Mouse (Mus musculus): ENCODE data around the gene Acbd6.

The Acbd6 gene

GRCm38 (mm10) chr1:155558012-155558842, at the start of gene Acbd6:
TSS of gene Acbd6 (plus strand) at chr1:155558120.
- DNase-seq (ENCODE audit: low spot score in 2 of 2), result peak; percentile 52 to 74

- no peak for DNase-seq (ENCODE audit: low spot score in 2 of 2)
Measured at GRCm38 (mm10) chr1:155510263-155510662, 47.7 kb upstream of the Acbd6 start.

- no peak for DNase-seq (ENCODE audit: low spot score in 2 of 2)
Measured at GRCm38 (mm10) chr1:155515866-155516265, 42.1 kb upstream of the Acbd6 start.

- DNase-seq (ENCODE audit: low spot score in 2 of 2), result peak; percentile 72 to 73
Measured at GRCm38 (mm10) chr1:155516594-155516993, 41.3 kb upstream of the Acbd6 start.

- no peak for DNase-seq (ENCODE audit: low spot score in 2 of 2)
Measured at GRCm38 (mm10) chr1:155517060-155517459, 40.9 kb upstream of the Acbd6 start.

GRCm38 (mm10) chr1:155520285-155520684, 37.6 kb upstream of the Acbd6 start:
- no peak for DNase-seq (ENCODE audit: low spot score in 2 of 2)

GRCm38 (mm10) chr1:155522493-155522892, 35.4 kb upstream of the Acbd6 start:
- no peak for DNase-seq (ENCODE audit: low spot score in 2 of 2)

- no peak for DNase-seq (ENCODE audit: low spot score in 2 of 2)
Measured at GRCm38 (mm10) chr1:155526176-155526575, 31.7 kb upstream of the Acbd6 start.

DNA sequence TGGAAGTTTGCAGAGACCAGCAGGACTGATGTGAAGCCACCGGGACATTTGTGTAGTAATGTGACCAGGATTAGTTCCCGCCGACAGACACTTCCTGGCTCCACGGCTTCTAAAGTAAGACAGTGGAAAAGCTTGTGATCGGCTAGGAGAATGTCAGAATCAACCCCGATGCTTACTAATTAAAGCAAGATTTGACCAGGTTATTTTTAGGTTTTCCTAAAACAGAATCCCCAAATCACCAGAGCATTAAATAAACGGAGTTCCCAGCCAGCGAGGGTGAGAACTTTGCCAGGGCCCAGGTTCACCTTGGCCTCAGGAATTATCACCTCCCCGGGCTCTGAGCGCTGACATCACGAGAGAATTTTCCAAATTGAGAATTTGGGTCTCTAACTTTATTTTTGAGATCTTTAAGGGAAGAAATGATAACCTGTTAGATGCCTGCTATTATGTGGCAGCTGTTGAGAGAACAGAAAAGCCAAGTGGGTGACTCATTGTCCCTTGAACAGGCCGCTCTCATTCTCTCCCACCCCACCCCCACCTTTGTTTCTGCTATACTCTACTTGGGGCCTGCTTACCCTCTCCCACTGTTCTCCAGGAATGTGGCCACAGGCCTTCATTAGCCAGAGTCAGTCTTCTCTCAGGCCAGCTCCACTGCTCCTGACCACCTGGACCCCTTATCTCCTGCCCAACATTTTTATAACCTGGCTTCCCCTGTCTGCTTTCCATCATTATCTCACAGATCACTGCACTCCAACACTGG, 30.7 kb upstream of the Acbd6 start:
- no peak for DNase-seq (ENCODE audit: low spot score in 2 of 2)

DNA sequence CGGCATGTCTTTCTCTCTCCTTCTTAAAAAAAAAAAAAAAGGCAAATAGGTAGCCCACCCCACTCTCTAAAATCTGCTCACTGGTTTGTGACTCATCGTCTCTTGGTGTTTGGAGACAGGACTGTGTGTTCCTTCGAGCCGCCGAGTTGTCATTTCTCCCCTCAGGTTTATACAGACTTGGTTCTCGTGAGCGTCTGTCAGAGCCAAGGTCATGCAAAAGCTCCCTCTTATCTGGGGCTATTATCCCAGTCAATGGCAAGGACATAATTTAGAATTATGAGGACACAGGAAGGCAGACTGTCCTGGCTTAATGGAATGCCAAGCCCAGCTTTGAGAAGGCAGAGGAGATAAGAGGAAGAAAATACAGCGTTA, 30.1 kb upstream of the Acbd6 start:
- no peak for DNase-seq (ENCODE audit: low spot score in 2 of 2)

DNA sequence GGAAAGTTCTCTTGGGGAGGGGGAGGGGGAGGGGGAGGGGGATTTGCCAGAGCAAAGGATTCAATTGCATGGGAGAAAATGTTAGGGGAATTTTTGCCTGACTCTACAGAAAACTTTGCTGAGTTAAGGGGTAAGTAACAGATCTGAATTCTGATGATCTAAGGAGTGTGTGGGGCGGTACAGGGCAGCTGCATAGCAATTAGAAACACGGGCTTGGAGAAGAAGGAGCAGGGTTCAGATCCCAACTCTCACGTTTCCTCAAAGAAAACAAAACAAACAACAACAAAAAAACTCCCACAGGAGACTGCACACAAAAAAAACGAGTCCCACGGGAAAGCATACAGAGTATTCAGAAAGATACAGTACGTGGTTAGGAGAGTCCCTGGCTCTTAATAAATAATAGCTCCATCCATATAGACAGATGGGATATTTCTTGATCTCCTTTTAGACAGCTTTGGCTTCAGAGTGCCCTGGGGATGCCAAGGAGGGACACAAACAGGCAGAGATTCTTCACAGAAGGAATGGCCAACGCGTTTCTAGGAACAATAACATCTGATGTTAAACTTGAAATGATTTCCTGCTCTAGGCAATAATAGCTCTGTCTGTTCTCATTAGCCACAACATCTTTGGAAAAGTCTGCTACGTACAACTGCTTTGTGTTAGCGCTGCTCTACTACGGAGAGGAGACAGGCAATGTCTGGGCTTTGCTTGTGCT, 29.4 kb upstream of the Acbd6 start:
- DNase-seq (ENCODE audit: low spot score in 2 of 2), result no peak

DNA sequence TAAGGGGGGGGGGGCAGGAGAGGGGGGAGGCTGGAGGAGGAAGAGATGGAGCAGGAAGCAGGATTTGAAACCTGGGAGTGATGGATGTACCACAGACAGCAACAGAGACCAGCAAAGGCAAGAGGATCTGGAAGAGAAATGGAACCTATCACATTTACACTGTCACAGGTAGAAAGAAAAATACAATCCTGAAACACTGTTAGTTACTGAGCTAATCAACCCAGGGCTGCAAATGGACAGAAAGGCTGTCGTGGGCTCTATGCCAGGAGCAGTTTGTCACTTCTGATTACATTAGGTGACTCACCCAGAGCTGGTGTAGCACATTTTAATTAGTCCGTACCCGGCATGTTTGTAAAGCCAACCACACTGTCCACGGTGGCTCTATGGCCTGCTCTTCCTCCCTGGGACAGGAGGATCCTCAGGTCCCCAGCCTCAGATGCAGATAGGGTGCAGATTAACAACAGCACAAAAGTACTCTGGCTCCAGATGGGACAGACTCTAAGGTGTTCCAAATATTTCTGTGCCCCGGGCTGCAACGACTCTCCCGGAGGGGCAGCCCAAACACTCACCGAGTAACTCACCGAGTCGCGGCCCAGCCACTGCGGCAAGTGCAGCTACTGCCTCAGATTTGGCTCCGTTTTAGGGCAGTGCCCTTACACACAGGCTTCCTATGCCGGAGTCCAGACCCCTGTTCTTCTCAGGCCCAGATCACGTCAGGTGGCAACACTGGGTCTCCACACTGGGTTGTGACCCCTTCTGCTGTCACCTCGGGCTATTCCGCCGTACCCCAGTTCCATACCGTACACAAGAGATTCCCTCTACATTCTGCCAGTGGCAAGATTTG, 28.6 kb upstream of the Acbd6 start:
- DNase-seq (ENCODE audit: low spot score in 2 of 2), result peak in 1 of 2 experiments; percentile 29

DNA sequence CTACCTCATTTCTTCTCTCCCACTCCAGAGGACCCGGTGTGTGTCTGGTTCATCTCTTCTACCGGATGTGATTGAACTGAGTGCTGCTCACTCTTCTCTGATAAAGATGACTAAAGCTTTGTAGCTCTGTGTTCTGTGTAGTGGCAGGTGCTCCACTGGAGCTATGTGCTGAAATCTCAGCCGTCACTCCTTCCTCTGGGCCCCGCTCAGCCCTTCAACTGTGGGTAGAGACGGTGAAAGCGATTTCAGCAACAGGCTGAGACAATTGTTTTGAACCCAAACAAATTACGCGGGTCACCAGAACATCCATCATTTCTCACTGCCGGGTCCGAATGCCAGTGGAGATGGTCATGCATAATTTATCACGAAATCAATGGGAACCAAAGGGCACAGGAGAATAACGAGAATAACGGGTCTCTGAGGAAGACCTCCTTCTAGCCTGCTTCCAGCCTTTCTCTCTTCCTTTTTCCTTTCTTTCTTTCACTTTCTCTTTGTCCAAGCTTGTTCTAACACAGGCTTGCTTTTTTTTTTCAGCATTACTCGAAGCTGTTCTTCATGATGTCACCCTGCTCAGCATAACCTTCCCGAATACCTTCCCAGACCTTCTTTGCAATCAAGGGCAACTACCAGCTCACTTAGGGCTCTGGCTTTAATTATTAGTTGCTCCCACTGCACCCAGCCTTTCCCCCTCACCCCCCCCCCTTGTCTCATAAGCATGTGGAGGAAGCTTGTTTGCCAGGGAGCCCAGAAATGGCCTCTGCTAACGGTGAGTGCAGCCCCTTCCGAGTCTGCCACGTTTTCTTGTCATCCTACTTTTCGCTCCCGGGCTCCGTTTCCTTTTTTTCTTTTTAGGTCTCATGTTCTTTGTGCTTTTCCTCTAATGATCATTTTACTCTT, 27.1 kb upstream of the Acbd6 start:
- no peak for DNase-seq (ENCODE audit: low spot score in 2 of 2)

- DNase-seq (ENCODE audit: low spot score in 2 of 2), result no peak
Measured at GRCm38 (mm10) chr1:155532396-155532795, 25.5 kb upstream of the Acbd6 start.

GRCm38 (mm10) chr1:155532833-155533688, 24.9 kb upstream of the Acbd6 start:
- DNase-seq (ENCODE audit: low spot score in 2 of 2), result no peak

GRCm38 (mm10) chr1:155533689-155533965, 24.3 kb upstream of the Acbd6 start:
- no peak for DNase-seq (ENCODE audit: low spot score in 2 of 2)

DNA sequence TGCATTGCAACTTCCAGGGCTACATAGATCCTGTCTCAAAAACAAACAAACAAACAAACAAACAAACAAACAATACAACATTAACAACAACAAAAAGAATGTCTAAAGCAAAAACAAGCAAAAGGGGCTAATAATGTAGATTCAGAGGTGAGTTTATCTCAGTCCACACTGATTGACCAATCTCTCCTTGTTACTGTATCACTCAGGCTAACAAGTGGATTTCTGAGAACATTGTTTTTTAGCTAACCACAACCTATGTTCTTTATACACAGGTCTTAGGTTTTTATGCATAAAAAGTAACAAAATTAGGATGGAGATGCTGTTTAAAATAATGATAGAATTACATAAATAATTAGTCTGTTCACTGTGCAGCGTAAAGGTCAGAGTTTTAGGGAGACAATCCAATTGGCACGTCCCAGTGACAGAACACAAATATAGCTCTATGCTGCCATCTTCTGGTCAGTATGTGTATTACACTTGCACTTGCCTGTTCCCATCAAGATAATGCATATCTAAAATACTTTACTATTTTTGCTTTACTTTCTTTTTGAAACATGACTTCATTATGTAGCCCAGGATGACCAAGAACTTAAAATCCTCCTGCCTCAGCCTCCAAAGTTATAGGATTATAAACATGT, 20.8 kb upstream of the Acbd6 start:
- DNase-seq (ENCODE audit: low spot score in 2 of 2), result peak in 1 of 2 experiments; percentile 64

DNA sequence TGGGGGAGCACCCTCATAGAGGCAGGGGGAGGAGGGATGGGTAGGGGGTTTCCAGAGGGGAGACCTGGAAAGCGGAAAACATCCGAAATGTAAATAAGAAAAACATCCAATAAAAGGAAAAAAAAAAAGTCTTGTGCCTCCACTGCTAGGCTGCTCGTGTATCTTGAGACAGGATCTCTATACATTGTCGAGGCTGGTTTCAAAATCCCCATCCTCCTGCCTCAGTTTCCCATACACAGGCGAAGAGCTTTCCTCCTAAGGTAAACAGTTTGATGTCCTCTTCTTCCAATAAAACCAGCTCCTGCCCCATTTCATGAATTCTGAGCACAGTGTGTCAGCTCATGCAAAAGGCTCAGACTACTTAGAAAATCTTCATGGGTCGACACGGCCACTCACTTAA, 19.9 kb upstream of the Acbd6 start:
- no peak for DNase-seq (ENCODE audit: low spot score in 2 of 2)

DNA sequence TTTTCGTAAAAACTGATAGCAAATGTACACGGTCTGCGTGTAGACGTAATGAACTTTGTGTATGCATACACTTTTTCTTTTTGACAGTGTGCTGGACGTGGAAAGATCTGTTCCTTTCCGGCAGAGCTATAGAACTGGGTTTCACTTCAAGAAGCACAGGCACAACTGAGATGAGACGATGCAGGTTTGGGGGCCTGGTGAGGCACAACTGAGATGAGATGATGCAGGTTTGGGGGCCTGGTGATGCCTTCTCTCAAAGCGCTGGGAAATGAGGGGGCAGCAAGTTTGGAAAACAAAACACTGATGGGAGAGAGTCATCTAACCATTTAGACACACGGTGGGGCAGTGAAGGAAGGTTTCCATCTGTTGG, 293 bp upstream of the Acbd6 start:
- no peak for DNase-seq (ENCODE audit: low spot score in 2 of 2)

Data from cerebellum, postnatal 4 days (tissue).